Mouse (Mus musculus) kidney, adult 2 months (tissue): ENCODE measurements at regions not wholly inside any gene's neighbourhood (a gene's known extent, or its start where the extent isn't known, plus 50 kb on each side); places are given as distances from the start of the nearest gene placed in this dataset.

Experiments used
- DNase-seq: peaks from one replicate; pipeline ENCODE4 v3.0.0; 2021
- H3K27ac ChIP-seq: fragments of 200-500 bp; 2 replicates; pipeline ENCODE4 v1.5.1; 2012; ENCODE audit warnings: low read depth, low read length, control low read depth, inconsistent platforms; ENCODE audit not compliant: insufficient read depth
- H3K27me3 ChIP-seq: fragments of 200-500 bp; replicated peaks from 2 replicates; pipeline ENCODE4 v1.6.1; 2012; ENCODE audit warnings: mild to moderate bottlenecking, moderate library complexity, low read length, inconsistent platforms; ENCODE audit not compliant: control insufficient read depth, insufficient read depth
- H3K36me3 ChIP-seq: fragments of 200-500 bp; 2 replicates; pipeline ENCODE4 v1.6.1; 2012; ENCODE audit warnings: mild to moderate bottlenecking, moderate library complexity, low read length, inconsistent platforms; ENCODE audit not compliant: control insufficient read depth, insufficient read depth
- H3K4me1 ChIP-seq: fragments of 200-500 bp; 2 replicates; pipeline ENCODE4 v1.6.1; 2011; ENCODE audit warnings: low read length; ENCODE audit not compliant: control insufficient read depth, insufficient read depth
- H3K4me3 ChIP-seq: fragments of 200-500 bp; 2 replicates; pipeline ENCODE4 v1.5.1; 2011; ENCODE audit warnings: mild to moderate bottlenecking, low read depth, low read length, control low read depth; ENCODE audit not compliant: insufficient read depth
- CTCF ChIP-seq: fragments of 200-500 bp; conservative IDR thresholded peaks from 2 replicates; pipeline ENCODE4 v1.5.1; 2011; ENCODE audit warnings: low read depth, mild to moderate bottlenecking, control low read depth, low read length, moderate library complexity, mixed read lengths; ENCODE audit not compliant: insufficient read depth, insufficient read length
- POLR2A ChIP-seq: fragments of 200-500 bp; IDR thresholded peaks from one replicate; pipeline ENCODE4 v1.6.1; 2011; ENCODE audit warnings: low read depth, low read length, control low read depth
- WGBS: fragments of 180-500 bp; shearing (Covaris S2); methylation state at CpG from one replicate; pipeline ENCODE4 v1.1.7; 2018; 5-methylcytosine and 5-hydroxymethylcytosine counted together

DNA sequence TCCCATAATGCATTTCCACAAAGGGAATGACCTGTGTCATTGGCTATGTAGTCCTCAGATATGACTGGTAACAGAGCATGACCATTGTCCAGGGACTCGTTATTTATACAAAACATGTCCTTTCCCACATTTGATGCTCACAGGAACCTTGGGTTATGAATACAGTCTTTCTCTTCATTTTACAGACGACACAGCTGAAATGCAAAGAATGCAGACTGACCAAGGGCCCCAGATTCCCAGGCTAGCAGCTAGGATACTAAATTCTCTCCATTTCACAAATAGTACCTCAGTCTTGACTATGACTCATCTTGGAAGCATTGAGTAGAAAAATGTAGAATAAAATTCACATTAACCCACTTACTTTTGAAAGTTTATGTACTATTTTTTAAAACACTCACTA lies 182.7 kb upstream of the Sox4 start:
- no peak for DNase-seq
- no peaks in the 10 kb centered on the region for H3K27me3 ChIP-seq
- no peak overlapping the region for H3K4me3 ChIP-seq
- no peaks in the 10 kb centered on the region for H3K36me3 ChIP-seq
- no peaks in the 10 kb centered on the region for H3K4me1 ChIP-seq
- TF ChIP-seq POLR2A (no peak), CTCF (no peak)
- WGBS: 77% methylated on average over 2 of the region's 2 CpGs
- H3K27ac ChIP-seq: no peak overlapping the region

DNA sequence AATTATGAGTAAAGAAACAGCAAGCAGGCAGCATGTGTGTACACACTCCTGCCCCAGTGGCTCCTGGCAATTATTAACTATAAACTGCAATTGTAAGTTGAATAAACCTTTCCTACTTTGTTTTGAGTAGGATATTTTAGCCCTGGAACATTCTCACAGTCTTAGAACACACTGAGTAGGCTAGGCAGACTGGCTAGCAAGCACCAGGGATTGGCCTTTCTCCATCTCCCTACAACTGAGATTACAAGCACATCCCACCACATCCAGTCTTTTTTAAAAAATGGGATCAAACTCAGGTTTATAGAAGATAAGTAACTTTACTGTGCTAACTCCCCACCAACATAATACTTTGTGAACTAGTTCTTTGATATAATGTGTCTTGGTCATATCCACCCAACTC lies 174.0 kb upstream of the Sox4 start:
- Histone ChIP-seq H3K4me1 (no peaks in the 10 kb centered on the region), H3K4me3 (no peak overlapping the region), H3K27me3 (no peaks in the 10 kb centered on the region), H3K27ac (no peak overlapping the region), H3K36me3 (no peaks in the 10 kb centered on the region)
- DNase-seq: peak; percentile 21
- TF ChIP-seq CTCF (no peak), POLR2A (no peak)

DNA sequence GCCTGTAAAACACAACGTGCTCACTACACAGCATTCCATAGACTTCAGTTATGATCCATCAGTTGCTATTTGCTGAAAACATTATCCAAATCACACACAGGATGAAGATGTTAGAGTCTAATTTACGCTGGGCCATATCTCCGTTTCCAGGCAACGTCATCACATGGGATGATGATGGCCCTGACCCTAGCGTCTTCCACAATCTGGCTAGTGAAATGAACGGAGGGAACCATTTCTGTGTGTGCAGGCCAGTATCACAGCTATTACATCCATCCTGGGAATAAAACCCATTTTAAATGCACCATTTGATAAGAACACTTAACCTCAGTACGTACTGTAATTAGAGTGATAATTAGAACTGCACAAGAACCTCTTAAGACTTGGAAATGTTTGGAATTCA lies 170.0 kb upstream of the Sox4 start:
- TF ChIP-seq CTCF (no peak), POLR2A (no peak)
- no peak overlapping the region for H3K27ac ChIP-seq
- no peaks in the 10 kb centered on the region for H3K36me3 ChIP-seq
- H3K4me3 ChIP-seq: no peak overlapping the region
- no peaks in the 10 kb centered on the region for H3K27me3 ChIP-seq
- no peak for DNase-seq
- 85% methylated on average over 7 of the region's 7 CpGs for WGBS
- no peaks in the 10 kb centered on the region for H3K4me1 ChIP-seq

DNA sequence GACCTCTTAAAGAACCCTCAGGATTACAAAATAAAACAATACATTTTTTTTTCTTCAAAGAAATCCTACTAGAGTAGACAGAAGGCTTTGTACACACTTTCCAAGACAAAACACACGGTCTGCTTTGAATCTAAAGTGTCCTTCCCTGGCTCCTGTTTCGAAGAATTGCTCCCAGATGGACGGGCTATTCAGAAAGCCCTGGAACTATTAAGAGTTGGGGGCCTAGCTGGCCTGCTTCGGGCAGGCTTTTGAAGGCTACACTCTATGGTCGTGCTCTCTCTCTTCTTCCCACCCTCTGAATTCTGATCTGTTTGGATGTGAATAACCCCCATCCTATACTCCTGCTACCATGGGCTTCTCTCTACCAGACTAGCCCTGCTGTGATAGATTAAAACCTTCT lies 167.6 kb upstream of the Sox4 start:
- Histone ChIP-seq H3K4me1 (no peaks in the 10 kb centered on the region), H3K27me3 (no peaks in the 10 kb centered on the region), H3K27ac (no peak overlapping the region), H3K4me3 (no peak overlapping the region), H3K36me3 (no peaks in the 10 kb centered on the region)
- TF ChIP-seq POLR2A: no peak
- no peak for TF ChIP-seq CTCF
- DNase-seq: no peak
- 90% methylated on average over 5 of the region's 5 CpGs for WGBS

- H3K4me3 ChIP-seq: no peak overlapping the region
- no peaks in the 10 kb centered on the region for H3K4me1 ChIP-seq
- WGBS: 91% methylated on average over 1 of the region's 1 CpGs
- H3K27ac ChIP-seq: no peak overlapping the region
- no peak for DNase-seq
- H3K27me3 ChIP-seq: no peaks in the 10 kb centered on the region
- TF ChIP-seq CTCF: no peak
- no peak for TF ChIP-seq POLR2A
- no peaks in the 10 kb centered on the region for H3K36me3 ChIP-seq
Measured at GRCm38 (mm10) chr13:29119357-29119756, 165.8 kb upstream of the Sox4 start.

GRCm38 (mm10) chr13:29114998-29115495 lies 161.5 kb upstream of the Sox4 start:
- Histone ChIP-seq H3K27ac (no peak overlapping the region), H3K36me3 (no peaks in the 10 kb centered on the region), H3K4me3 (no peak overlapping the region), H3K4me1 (no peaks in the 10 kb centered on the region), H3K27me3 (no peaks in the 10 kb centered on the region)
- WGBS: 85% methylated on average over 3 of the region's 3 CpGs
- no peak for DNase-seq
- TF ChIP-seq CTCF: no peak
- no peak for TF ChIP-seq POLR2A

GRCm38 (mm10) chr13:29110127-29110526 lies 156.6 kb upstream of the Sox4 start:
- WGBS: 57% methylated on average over 5 of the region's 5 CpGs
- no peak for DNase-seq
- Histone ChIP-seq H3K4me1 (no peaks in the 10 kb centered on the region), H3K27ac (no peak overlapping the region), H3K4me3 (no peak overlapping the region), H3K27me3 (no peaks in the 10 kb centered on the region), H3K36me3 (no peaks in the 10 kb centered on the region)
- TF ChIP-seq POLR2A (no peak), CTCF (no peak)
